9 mouse cellular contexts compared by ENCODE assay signal in the genomic region with DNA sequence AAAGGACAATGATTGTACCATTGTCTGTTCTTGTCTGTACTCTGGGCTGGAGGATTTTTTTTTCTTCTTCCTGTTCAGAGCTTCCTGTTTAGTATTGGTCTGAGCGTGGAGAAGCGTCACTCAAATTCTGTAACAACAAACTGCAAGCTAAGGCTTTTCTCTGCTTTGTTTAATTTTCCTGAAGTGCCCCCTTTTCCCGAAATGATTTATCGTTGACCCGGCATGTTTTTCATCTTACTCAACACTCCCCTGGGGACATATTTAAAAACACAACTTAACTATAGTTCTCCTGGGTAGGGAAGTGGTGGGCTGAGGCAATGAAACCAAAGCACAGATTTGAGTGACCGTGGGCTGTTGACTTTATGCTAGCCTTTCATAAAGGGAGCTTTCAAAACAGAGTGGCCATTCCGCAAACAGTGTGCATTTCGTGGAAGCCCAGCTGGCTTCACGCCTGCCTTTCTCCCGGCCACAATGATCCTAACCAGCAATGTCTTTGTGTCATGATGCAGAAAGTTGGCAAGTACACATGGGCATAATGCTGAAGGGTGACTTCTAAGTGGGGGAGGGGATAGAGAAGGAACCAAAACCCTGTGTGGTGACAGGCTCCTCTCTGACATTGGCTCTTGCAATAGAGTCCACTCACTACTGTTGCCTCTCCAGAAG.
DNase-seq lines count a peak whose midpoint lies in the region; ATAC-seq lines count a peak whose summit lies in the region.
"Had no signal": no experiment of that assay in that cellular context is flagged by ENCODE, and none has a peak within 500 bp of the region (broad histone marks: within the 10 kb centered on the region; RNA-seq: fewer than 3 reads in every experiment).

No protein-coding gene starts in this region.

- H3K4me3 ChIP-seq in intestine, embryonic 16.5 days (ENCODE audit: low read length) = no peak overlapping the region

- DNase-seq in frontal cortex, postnatal 25 days (ENCODE audit: low spot score in 2 of 2) = no peak
- DNase-seq in 3T3-L1 (ENCODE audit: low read depth, low spot score) = peak; percentile 63
- peak; percentile 58 for DNase-seq in lung, postnatal 10 days
- no peak for DNase-seq in adrenal gland, postnatal 25 days
- no peak for DNase-seq in embryo, embryonic 10.5 days (ENCODE audit: low spot score)

- H3K27me3 ChIP-seq in intestine, embryonic 16.5 days (replicated peaks; ENCODE audit: control insufficient read depth, insufficient read depth, low read length) = no peaks in the 10 kb centered on the region

- H3K4me1 ChIP-seq in intestine, embryonic 16.5 days (ENCODE audit: control insufficient read depth, insufficient read depth, low read length) = peaks cover 3% of the 10 kb centered on the region; the same call in 1 of the 2 replicates

- H3K4me2 ChIP-seq in intestine, embryonic 16.5 days (ENCODE audit: low read depth, low read length) = no peak overlapping the region

- H3K27ac ChIP-seq in intestine, embryonic 16.5 days (ENCODE audit: low read length) = peak overlapping the region; percentile 56; the same call in 1 of the 2 replicates

- H3K9ac ChIP-seq in intestine, embryonic 16.5 days (ENCODE audit: low read depth, low read length) = no peak overlapping the region

- peak; percentile 85 for ATAC-seq in frontal cortex, adult (ENCODE audit: low TSS enrichment)
- 0 out of 2 replicates have a peak, but pooled peaks have one; percentile 4 for ATAC-seq in common myeloid progenitor, adult 5-6 weeks (replicated peaks; ENCODE audit: low read depth, poor library complexity, severe bottlenecking)
- no peak for ATAC-seq in intestine, embryonic 16.5 days

- H3K9me3 ChIP-seq in intestine, embryonic 16.5 days (ENCODE audit: control insufficient read depth, low read length) = no peaks in the 10 kb centered on the region
- H3K9me3 ChIP-seq: G1E had no signal

- 51% methylated on average over 10 of the region's 10 CpGs for WGBS in intestine, embryonic 16.5 days

- no peaks in the 10 kb centered on the region for H3K36me3 ChIP-seq in intestine, embryonic 16.5 days (ENCODE audit: control insufficient read depth, insufficient read depth, low read length)

Comparison
In these comparisons a context has a peak if more than half of its experiments do, and no peak if none do; other contexts are left out.
1. DNase-seq: peak in 3T3-L1 (single experiment) and lung, postnatal 10 days (single experiment); none in frontal cortex, postnatal 25 days (0 of 2), adrenal gland, postnatal 25 days (single experiment) and embryo, embryonic 10.5 days (single experiment).